Mouse (Mus musculus): ENCODE measurements around the gene A830018L16Rik. TPM values are rescaled to one million over a fixed set of nuclear protein-coding genes. Genes with fewer than 3 reads are reported as not detected.
"Not testable (repeated sequence)": the region's sequence is repeated elsewhere in the genome, so short reads cannot be mapped to it uniquely, and the experiment has no call there.

A830018L16Rik gene
- total RNA-seq, 1 experiment from 2014 or later: 0.48 TPM

DNA sequence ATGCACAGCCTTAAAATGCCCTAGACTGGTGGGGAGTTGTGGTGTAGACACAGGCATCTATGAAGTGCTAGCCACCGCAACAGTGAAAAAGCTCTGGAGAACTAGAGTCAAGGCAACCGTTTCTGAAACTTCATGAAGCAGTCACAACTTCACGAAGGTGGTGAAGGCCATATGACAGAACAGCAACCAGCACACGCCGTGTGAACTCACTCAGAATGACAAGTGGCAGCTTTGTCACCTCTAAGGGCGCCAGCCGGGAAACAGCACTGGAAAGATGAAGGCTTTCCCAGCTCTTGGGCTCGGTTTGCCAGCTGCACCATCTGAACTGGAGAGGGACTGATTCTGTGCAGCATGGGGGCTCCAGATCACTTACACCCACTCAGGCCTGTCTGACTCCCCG is 523.1 kb downstream of the A830018L16Rik start:
- no peak for ATAC-seq (replicated peaks; ENCODE audit: insufficient number of reproducible peaks, low FRiP score, low TSS enrichment, poor library complexity, severe bottlenecking)

DNA sequence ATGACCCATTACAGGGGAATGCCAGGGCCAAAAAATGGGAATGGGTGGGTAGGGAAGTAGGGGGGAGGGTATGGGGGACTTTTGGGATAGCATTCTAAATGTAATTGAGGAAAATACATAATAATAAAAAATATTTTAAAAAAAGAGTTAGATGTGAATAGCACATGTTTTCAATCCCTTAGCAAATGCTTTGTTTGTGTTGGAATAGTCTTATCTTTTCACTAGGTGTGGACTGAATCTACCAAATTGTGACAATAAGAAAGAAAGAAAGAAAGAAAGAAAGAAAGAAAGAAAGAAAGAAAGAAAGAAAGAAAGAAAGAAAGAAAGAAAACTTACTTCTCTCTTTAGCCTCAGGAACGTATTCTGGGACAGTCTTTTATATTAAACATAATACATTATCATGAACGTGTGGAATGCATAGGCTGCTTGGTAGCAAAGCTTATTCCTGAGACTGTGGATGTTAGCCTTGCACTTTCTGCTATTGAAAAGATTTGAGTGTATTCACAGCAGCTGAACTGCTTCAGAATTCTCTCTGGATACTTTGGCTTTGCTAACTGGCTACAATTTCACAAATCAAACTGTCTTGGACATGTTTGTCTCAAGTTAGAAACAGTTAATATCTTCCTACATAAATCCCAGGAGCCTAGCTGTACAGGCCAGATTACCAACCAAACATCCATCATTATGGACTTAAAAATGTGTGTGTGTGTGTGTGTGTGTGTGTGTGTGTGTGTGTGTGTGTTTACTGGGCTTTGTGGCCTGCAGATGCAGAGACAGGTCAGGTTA is 545.7 kb downstream of the A830018L16Rik start:
- no peak for ATAC-seq (replicated peaks; ENCODE audit: insufficient number of reproducible peaks, low FRiP score, low TSS enrichment, poor library complexity, severe bottlenecking)

DNA sequence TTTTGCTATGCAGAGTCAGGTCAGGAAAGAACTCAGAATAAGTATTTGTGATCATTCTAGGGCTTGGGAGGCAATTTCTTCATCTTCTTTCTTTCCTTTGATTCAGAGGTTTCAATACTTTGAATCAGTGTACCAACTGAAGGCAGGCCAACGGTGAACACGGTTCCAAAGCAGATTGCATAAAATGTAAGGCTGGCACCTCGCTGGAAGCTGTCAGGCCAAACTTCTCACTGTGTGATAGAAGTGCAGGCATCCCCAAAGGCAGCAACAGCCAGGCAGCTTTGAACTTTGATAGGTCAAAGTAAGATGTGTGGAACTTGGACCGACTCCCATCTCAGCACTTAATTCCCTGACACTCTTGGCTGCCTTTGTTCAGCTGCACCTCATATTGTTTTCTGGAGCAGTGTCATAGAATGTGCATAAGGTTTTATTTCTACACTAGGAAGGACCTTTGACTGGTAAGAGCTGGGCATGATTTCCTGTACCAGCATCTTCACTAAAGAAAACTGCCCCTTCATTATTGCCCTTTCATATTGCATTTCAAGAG is 568.8 kb downstream of the A830018L16Rik start:
- no peak for ATAC-seq (replicated peaks; ENCODE audit: insufficient number of reproducible peaks, low FRiP score, low TSS enrichment, poor library complexity, severe bottlenecking)

DNA sequence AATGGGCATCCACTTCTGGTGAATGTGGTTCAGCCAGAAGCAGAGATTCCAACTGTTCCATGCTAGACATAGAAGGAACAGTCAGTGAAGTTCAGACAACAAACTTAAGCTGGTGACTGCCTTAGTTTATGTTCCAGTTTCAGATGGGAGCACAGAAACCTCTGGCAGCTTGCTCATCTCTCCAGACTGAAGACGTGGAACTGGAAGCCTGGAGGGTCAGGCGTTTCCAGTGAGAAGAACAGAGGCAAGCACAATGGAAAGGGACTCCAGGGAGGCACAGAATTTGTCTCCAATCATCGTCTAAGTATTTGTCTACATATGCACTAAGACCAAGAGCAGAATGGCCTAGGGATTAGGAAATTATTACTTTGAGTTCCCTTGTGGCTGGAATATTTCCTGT is 576.1 kb downstream of the A830018L16Rik start:
- ATAC-seq (replicated peaks; ENCODE audit: insufficient number of reproducible peaks, low FRiP score, low TSS enrichment, poor library complexity, severe bottlenecking): no peak

DNA sequence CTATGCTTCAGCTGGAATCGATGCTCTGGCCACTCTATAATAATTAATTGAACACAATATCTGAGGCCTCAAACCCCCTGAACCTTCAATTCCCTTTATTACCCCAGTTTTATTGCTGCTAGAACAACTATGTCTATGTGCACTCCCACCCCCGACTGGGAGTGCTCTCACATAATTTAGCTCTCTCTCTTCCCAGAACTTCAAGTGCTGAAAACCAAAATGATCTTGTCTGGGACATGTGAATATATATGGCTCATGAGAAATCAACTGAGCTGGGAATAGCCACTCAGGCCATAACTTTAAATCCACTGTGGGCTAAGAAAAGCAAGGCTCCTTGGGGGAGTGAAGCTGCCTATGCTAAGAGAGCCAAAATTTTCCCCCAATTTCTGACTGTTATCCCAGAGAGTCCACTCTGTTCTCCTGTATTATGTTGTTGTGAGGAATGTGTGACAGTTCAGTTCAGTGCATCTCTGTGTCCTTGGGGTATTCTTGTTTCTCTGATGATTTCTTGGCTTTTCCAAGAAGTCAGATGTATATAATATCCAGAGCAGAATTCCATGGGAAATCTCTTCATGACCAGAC is 582.5 kb downstream of the A830018L16Rik start:
- ATAC-seq (replicated peaks; ENCODE audit: insufficient number of reproducible peaks, low FRiP score, low TSS enrichment, poor library complexity, severe bottlenecking): no peak

DNA sequence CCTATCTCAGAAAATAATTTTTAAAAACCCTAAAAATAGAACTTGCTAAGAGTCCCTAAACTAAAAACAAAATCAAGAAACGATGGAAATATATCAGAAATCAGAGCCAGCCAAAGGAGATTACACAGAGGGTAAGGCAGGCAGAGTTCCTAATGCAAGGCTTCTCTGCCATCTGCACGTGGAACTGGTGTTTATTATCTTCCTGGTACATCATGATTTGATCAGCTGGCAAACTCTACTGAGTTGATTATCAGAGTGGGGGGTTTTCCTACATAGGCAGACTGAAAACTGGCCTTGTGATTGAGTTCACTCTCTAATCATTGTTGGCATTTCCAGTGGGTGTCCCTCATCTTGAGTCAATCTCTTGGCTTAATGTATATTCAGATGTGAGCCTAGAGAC is 583.7 kb downstream of the A830018L16Rik start:
- no peak for ATAC-seq (replicated peaks; ENCODE audit: insufficient number of reproducible peaks, low FRiP score, low TSS enrichment, poor library complexity, severe bottlenecking)

DNA sequence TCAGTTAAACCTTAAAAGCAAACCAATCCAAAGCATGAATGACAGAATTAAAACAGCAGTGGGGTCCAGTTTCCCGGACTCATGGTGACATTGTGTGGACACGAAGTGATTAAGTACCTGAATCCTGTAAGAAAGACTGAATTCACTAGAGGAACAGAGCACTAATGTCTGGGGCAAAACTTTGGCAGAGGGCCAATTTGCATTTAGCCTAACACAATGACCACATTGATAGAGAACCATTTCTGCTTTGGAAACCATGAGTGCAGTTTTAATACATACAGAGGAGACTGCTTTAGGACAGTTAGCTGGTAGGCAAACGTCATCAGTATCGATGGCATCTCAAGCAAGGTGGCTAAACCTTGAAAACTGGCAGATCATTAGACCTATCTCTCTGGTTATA is 586.7 kb downstream of the A830018L16Rik start:
- ATAC-seq (replicated peaks; ENCODE audit: insufficient number of reproducible peaks, low FRiP score, low TSS enrichment, poor library complexity, severe bottlenecking): no peak

DNA sequence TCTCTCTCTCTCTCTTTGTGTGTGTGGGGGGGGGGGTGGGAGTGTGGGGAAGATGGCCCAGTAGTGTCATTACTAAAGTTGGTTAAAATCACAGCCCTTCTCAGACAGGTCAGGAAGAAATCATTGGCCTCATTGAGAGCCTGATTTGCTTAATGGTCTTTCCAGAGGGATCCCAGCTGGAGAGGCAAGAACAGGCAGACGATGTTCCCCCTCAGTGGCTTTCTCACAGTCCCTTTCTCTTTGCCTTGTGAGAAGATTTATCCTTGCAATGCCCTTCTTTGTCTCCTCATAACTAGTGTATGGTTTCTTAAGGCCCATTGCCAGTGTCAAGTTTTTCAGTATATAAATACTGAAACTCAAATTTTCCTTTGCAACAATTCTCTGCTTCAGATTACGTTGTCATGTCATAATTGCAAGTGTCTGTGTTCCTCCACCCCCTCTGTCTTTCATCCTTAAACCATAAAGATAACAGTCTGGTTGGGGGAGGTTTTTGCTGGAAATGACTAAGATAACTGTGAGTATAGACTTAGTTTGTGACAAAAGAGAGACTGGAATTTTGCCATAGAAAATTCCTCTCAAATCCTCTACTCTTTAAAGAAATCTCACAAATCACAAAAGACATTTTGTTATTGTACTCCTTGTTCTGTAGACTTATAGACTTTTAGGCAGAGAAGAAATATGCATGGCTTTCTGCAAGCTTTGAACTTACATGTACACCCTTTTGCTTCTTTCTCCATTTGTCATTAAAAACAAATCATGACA is 595.1 kb downstream of the A830018L16Rik start:
- no peak for ATAC-seq (replicated peaks; ENCODE audit: insufficient number of reproducible peaks, low FRiP score, low TSS enrichment, poor library complexity, severe bottlenecking)

DNA sequence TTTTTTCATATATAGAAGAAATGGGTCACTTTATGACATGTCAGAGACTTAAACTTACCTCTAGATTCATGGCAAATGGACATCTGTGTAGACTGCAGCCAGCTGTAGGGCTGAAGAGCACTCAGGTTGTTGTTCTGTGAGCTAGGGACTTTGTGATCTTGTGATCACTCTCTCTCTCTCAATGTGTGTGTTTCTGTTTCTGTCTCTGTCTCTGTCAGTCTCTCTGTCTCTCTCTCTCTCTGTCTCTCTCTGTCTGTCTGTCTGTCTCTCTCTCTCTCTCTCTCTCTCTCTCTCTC is 595.6 kb downstream of the A830018L16Rik start:
- ATAC-seq (replicated peaks; ENCODE audit: insufficient number of reproducible peaks, low FRiP score, low TSS enrichment, poor library complexity, severe bottlenecking): no peak

DNA sequence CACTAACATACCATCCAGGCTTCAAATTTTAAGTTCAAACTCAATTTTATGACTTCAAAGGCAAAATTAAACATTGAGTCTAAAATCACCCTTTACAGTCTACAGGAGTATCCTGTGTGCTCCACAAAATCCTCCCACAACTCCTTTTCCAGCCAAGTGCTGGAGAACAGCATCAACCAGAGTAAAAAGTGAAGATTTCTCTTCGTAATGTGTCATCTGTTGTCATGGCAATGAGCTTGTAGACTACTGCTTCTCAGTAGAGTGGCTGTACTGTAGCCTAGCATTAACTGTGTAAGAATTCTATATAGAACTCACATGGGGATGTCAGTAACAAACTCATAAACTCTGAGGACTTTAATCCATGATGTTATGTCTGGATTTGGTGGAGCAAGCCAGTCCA is 596.7 kb downstream of the A830018L16Rik start:
- ATAC-seq (replicated peaks; ENCODE audit: insufficient number of reproducible peaks, low FRiP score, low TSS enrichment, poor library complexity, severe bottlenecking): no peak

DNA sequence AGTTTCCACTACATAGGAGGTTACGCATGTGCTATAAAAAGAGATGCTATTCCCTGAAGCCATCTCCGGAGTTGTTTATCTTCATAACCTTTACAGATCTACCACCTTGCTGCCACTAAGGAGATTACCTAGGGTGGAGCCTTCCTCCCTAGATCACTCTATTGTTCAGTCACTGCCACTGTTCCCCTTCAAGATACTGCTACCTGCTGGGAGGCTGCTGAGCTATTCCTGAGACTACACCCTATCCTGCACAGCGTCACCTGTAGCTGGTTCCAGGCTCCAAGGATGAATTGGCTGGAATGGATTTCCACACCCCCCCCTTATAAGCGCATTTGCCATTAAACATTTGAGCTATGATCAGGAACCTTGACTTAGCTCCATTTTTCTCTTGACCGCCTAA is 606.7 kb downstream of the A830018L16Rik start:
- ATAC-seq (replicated peaks; ENCODE audit: insufficient number of reproducible peaks, low FRiP score, low TSS enrichment, poor library complexity, severe bottlenecking): not testable (repeated sequence)
